Mouse (Mus musculus) skeletal muscle tissue, adult 2 months (tissue): Measurements from ENCODE around the gene Gm21440.
"Not testable (repeated sequence)": the region's sequence is repeated elsewhere in the genome, so short reads cannot be mapped to it uniquely, and the experiment has no call there.

Experiments used
- DNase-seq: peaks from one replicate; pipeline ENCODE4 v3.0.0-alpha.2; 2012; ENCODE audit warnings: low read depth, low spot score

Gene Gm21440

DNA sequence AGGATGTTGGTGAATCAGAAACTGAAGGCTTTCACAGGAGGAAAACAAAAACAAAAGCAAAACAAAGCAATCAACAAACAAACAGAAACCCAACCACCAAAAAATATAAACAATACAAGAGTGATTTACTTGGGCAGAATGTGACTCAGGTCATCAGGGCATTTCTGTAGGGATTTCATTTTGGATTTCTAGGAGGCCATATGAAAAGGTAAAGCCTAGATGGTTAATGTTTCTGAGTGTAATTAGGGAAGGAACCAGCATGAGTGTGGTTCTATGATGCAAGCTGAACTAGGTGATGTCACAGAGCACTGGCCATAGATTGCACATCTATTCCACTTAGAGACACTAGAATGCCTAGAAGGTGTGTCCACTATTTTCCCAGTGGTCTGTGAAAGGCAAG lies at the start of gene Gm21440, which contains the start of gene Gm21454:
TSS of gene Gm21440 (plus strand) at position 301 of the 400 bp plus-strand sequence.
TSS of gene Gm21454 (plus strand) at position 352 of the 400 bp plus-strand sequence.
- not testable (repeated sequence) for DNase-seq

DNA sequence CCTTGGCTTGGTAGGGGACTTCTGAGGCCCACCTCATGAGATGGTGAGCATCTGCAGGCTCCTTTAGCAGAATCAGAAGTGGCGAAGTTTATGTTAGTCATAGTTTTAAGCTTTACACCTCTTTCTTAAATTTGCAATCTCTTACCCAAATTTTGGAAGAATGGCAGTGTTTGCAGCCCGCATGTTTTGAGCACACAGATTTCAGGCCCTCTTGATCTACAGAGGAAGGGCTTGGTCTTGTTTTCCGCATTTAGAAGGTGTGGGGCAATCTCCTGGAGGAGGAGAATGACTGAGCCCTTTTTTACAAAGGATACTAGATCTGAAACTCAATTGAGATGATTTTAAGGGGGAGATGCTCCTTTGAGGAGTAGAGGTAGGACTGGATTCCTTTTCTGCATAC lies 28.4 kb upstream of the Gm21440 start, which contains the start of gene Gm21828:
TSS of gene Gm21828 (minus strand) at position 101 of the 400 bp plus-strand sequence.
- DNase-seq, result not testable (repeated sequence)
